Mouse (Mus musculus) telencephalon, adult 2 months (tissue): Measurements from ENCODE around the gene Gm20737.
"Not testable (repeated sequence)": the region's sequence is repeated elsewhere in the genome, so short reads cannot be mapped to it uniquely, and the experiment has no call there.

Experiments
- DNase-seq: peaks from one replicate; pipeline ENCODE4 v3.0.0-alpha.2; 2011; ENCODE audit warnings: low read depth, low spot score

The Gm20737 gene

GRCm38 (mm10) chrY:10535942-10536341 lies at the start of gene Gm20737:
TSS of gene Gm20737 (minus strand) at chrY:10536042.
- DNase-seq = not testable (repeated sequence)

GRCm38 (mm10) chrY:10553153-10553552 lies 17.3 kb upstream of the Gm20737 start, which contains the start of gene Gm21775:
TSS of gene Gm21775 (plus strand) at chrY:10553453.
- DNase-seq = not testable (repeated sequence)
